Mouse (Mus musculus) brain, adult 2 months (tissue): ENCODE measurements around the gene Olfr1167.
"Not testable (repeated sequence)": the region's sequence is repeated elsewhere in the genome, so short reads cannot be mapped to it uniquely, and the experiment has no call there.

Source experiments
- DNase-seq: peaks from one replicate; pipeline ENCODE4 v3.0.0; 2011; ENCODE audit warnings: low read depth, low spot score

Olfr1167 gene

GRCm38 (mm10) chr2:88155093-88155492, at the start of gene Olfr1167:
Gene Olfr1167, minus strand, starts transcription at chr2:88155193.
- not testable (repeated sequence) for DNase-seq

- no peak for DNase-seq
These were observed 26.6 kb upstream of the Olfr1167 start, which contains the start of gene Olfr1168 for GRCm38 (mm10) chr2:88181580-88181979. Gene Olfr1168, plus strand, starts transcription at chr2:88181880.

- DNase-seq: no peak
These were observed 26.8 kb downstream of the Olfr1167 start, which contains the start of gene Olfr1166 for GRCm38 (mm10) chr2:88128172-88128571. Gene Olfr1166, minus strand, starts transcription at chr2:88128272.
